Comparison of ENCODE assay signal across 10 mouse cellular contexts in genomic region chr7:74551338-74551999, GRCm38 (mm10). TPM values are rescaled to one million over a fixed set of nuclear protein-coding genes. Genes with fewer than 3 reads are reported as not detected.
A peak's percentile ranks its signal among the peaks of the same experiment; 100 is the strongest.
DNase-seq lines count a peak whose midpoint lies in the region; ATAC-seq and TF ChIP-seq lines count a peak whose summit lies in the region.
"Had no signal": no experiment of that assay in that cellular context is flagged by ENCODE, and none has a peak within 500 bp of the region (broad histone marks: within the 10 kb centered on the region; RNA-seq: fewer than 3 reads in every experiment).

No protein-coding gene starts in this region.

- no peak overlapping the region for H3K9ac ChIP-seq in hindbrain, embryonic 12.5 days
- no peak overlapping the region for H3K9ac ChIP-seq in hindbrain, embryonic 11.5 days (ENCODE audit: low read depth, low read length)
- H3K9ac ChIP-seq in liver, embryonic 11.5 days (ENCODE audit: low read depth, low read length): no peak overlapping the region
- H3K9ac ChIP-seq: liver, embryonic 15.5 days had no signal

- ATAC-seq in hindbrain, embryonic 12.5 days (ENCODE audit: low FRiP score): no peak
- ATAC-seq in hindbrain, embryonic 11.5 days (ENCODE audit: low FRiP score): no peak
- ATAC-seq in megakaryocyte-erythroid progenitor cell, adult 5-6 weeks (replicated peaks; ENCODE audit: low FRiP score, low TSS enrichment, poor library complexity, severe bottlenecking): no peak
- no peak for ATAC-seq in liver, embryonic 11.5 days (replicated peaks; ENCODE audit: low FRiP score)

- no peak overlapping the region for H3K27ac ChIP-seq in hindbrain, embryonic 12.5 days
- no peak overlapping the region for H3K27ac ChIP-seq in hindbrain, embryonic 11.5 days (ENCODE audit: low read depth, low read length)
- H3K27ac ChIP-seq in liver, embryonic 11.5 days (ENCODE audit: low read depth, low read length): no peak overlapping the region
- H3K27ac ChIP-seq: liver, embryonic 15.5 days had no signal

- H3K9me3 ChIP-seq in hindbrain, embryonic 12.5 days (replicated peaks): no peaks in the 10 kb centered on the region
- no peaks in the 10 kb centered on the region for H3K9me3 ChIP-seq in hindbrain, embryonic 11.5 days (ENCODE audit: control insufficient read depth, low read length)
- H3K9me3 ChIP-seq in liver, embryonic 11.5 days (ENCODE audit: control insufficient read depth, low read length): no peaks in the 10 kb centered on the region
- H3K9me3 ChIP-seq: liver, embryonic 15.5 days had no signal

- H3K4me3 ChIP-seq in hindbrain, embryonic 12.5 days: no peak overlapping the region
- H3K4me3 ChIP-seq in hindbrain, embryonic 11.5 days (ENCODE audit: low read depth, low read length): no peak overlapping the region
- peak overlapping the region; percentile 56 for H3K4me3 ChIP-seq in myocyte
- no peak overlapping the region for H3K4me3 ChIP-seq in liver, embryonic 11.5 days (ENCODE audit: low read depth, low read length)
- H3K4me3 ChIP-seq: liver, embryonic 15.5 days had no signal

- WGBS in hindbrain, embryonic 12.5 days: 77% methylated on average over 9 of the region's 9 CpGs
- 82% methylated on average over 9 of the region's 9 CpGs for WGBS in hindbrain, embryonic 11.5 days
- WGBS in liver, embryonic 11.5 days: 67% methylated on average over 9 of the region's 9 CpGs

- peaks cover 71% of the 10 kb centered on the region for H3K79me2 ChIP-seq in myocyte (ENCODE audit: control insufficient read depth, insufficient read depth)

- no peak overlapping the region for H3ac ChIP-seq in myocyte (ENCODE audit: control insufficient read depth, insufficient read length)

- peak overlapping the region; percentile 90 for H3K4me2 ChIP-seq in hindbrain, embryonic 12.5 days (replicated peaks)
- H3K4me2 ChIP-seq in hindbrain, embryonic 11.5 days (replicated peaks; ENCODE audit: low read depth, low read length): no peak overlapping the region
- H3K4me2 ChIP-seq in myocyte (ENCODE audit: low read depth): peak overlapping the region; percentile 85
- no peak overlapping the region for H3K4me2 ChIP-seq in liver, embryonic 11.5 days
- H3K4me2 ChIP-seq: liver, embryonic 15.5 days had no signal

- no peak for TF ChIP-seq POLR2A in myocyte (IDR thresholded peaks at IDR 0.05; ENCODE audit: insufficient read length, low read depth)

- H3K27me3 ChIP-seq in hindbrain, embryonic 12.5 days: peaks cover 26% of the 10 kb centered on the region
- H3K27me3 ChIP-seq in hindbrain, embryonic 11.5 days (ENCODE audit: control insufficient read depth, insufficient read depth, low read length): peaks cover 12% of the 10 kb centered on the region
- no peaks in the 10 kb centered on the region for H3K27me3 ChIP-seq in myocyte (ENCODE audit: control insufficient read depth, insufficient read depth, insufficient read length)
- peaks cover 29% of the 10 kb centered on the region for H3K27me3 ChIP-seq in liver, embryonic 11.5 days (replicated peaks; ENCODE audit: control insufficient read depth, insufficient read depth, low read length)

- no peaks in the 10 kb centered on the region for H3K36me3 ChIP-seq in hindbrain, embryonic 12.5 days
- no peaks in the 10 kb centered on the region for H3K36me3 ChIP-seq in hindbrain, embryonic 11.5 days (ENCODE audit: control insufficient read depth, insufficient read depth, low read length)
- H3K36me3 ChIP-seq in myocyte (ENCODE audit: control insufficient read depth, insufficient read depth): no peaks in the 10 kb centered on the region
- no peaks in the 10 kb centered on the region for H3K36me3 ChIP-seq in liver, embryonic 11.5 days (ENCODE audit: control insufficient read depth, insufficient read depth, low read length)
- H3K36me3 ChIP-seq: liver, embryonic 15.5 days had no signal

- peaks cover 26% of the 10 kb centered on the region for H3K4me1 ChIP-seq in hindbrain, embryonic 12.5 days
- no peaks in the 10 kb centered on the region; the same call in 1 of the 2 replicates for H3K4me1 ChIP-seq in hindbrain, embryonic 11.5 days (replicated peaks; ENCODE audit: control insufficient read depth, insufficient read depth, low read length)
- H3K4me1 ChIP-seq in liver, embryonic 11.5 days (replicated peaks; ENCODE audit: control insufficient read depth, insufficient read depth, low read length): peaks cover 5% of the 10 kb centered on the region; the same call in 1 of the 2 replicates

- no peak for DNase-seq in hindbrain, embryonic 11.5 days (ENCODE audit: low spot score)
- DNase-seq in T-cell, adult 2 months (ENCODE audit: low spot score): peak; percentile 47
- peak; percentile 69 to 73 for DNase-seq in cerebellum, postnatal 36 days
- DNase-seq in frontal cortex, postnatal 10 days (ENCODE audit: low spot score in 2 of 2): no peak
- DNase-seq in liver, embryonic 11.5 days (ENCODE audit: low spot score): no peak
- DNase-seq: kidney, postnatal 10 days had no signal

TF ChIP-seq in myocyte, 11 proteins besides CTCF, POLR2A, EP300 and RAD21:
- TF ChIP-seq TCF3 (IDR thresholded peaks at IDR 0.05; ENCODE audit: insufficient read length, low read depth) (no peak), CEBPB (IDR thresholded peaks at IDR 0.05; ENCODE audit: insufficient read depth, poor library complexity, severe bottlenecking) (no peak), MYOG (IDR thresholded peaks at IDR 0.05; ENCODE audit: control insufficient read depth in 1 of 3, insufficient read depth in 1 of 3, insufficient read length in 2 of 3, low read depth in 2 of 3) (no peak), REST (IDR thresholded peaks at IDR 0.05; ENCODE audit: insufficient read depth, insufficient read length) (no peak), USF1 (IDR thresholded peaks at IDR 0.05; ENCODE audit: low read depth) (no peak), MYOD1 (IDR thresholded peaks at IDR 0.05; ENCODE audit: control insufficient read depth in 1 of 3, insufficient read length in 2 of 3, low read depth in 2 of 3) (no peak), MAX (IDR thresholded peaks at IDR 0.05; ENCODE audit: low read depth) (no peak), TCF12 (IDR thresholded peaks at IDR 0.05; ENCODE audit: insufficient read depth, poor library complexity, severe bottlenecking) (no peak), SRF (IDR thresholded peaks at IDR 0.05; ENCODE audit: control insufficient read depth, insufficient read length, low read depth) (no peak), POLR2AphosphoS2 (IDR thresholded peaks at IDR 0.05; ENCODE audit: insufficient read length, low read depth) (no peak), E2F4 (IDR thresholded peaks at IDR 0.05; ENCODE audit: insufficient read depth) (no peak)
TF ChIP-seq in myocyte: peak in this region for 0.

RNA-seq across cellular contexts. Expression of gene Slco3a1, which starts 3.1 kb away (rescaled TPM):
- polyA plus RNA-seq in hindbrain, embryonic 12.5 days (2016; fragmentation: Nextera tagmentation; extraction: Ambion mirVana): 16.4 and 18.2 TPM in 2 replicates
- polyA plus RNA-seq in hindbrain, embryonic 11.5 days (2014; fragmentation: Nextera tagmentation; extraction: Ambion mirVana): 7.9 and 10.4 TPM in 2 replicates
- 50.7 TPM for polyA plus RNA-seq in myocyte (2012; fragmentation: generic; extraction: Trizol)
- 2.5 and 3.3 TPM in 2 replicates for total RNA-seq in megakaryocyte-erythroid progenitor cell, adult 5-6 weeks (2014; fragmentation: Nextera tagmentation)
- total RNA-seq in megakaryocyte-erythroid progenitor cell, adult 5-6 weeks (2017): 2.5 and 4.3 TPM in 2 replicates
- polyA plus RNA-seq in liver, embryonic 11.5 days (2014; fragmentation: Nextera tagmentation; extraction: Ambion mirVana): 2.7 TPM in 2 replicates

Comparison
In these comparisons a context has a peak if more than half of its experiments do, and no peak if none do; other contexts are left out.
1. H3K4me2 ChIP-seq: peak in hindbrain, embryonic 12.5 days (single experiment) and myocyte (single experiment); none in hindbrain, embryonic 11.5 days (single experiment) and liver, embryonic 11.5 days (single experiment).
2. DNase-seq: peak in T-cell, adult 2 months (single experiment) and cerebellum, postnatal 36 days (2 of 2); none in hindbrain, embryonic 11.5 days (single experiment), frontal cortex, postnatal 10 days (0 of 2) and liver, embryonic 11.5 days (single experiment).